Mouse (Mus musculus): ENCODE data around the gene Oasl2.

- TF ChIP-seq EP300 (IDR thresholded peaks at IDR 0.05; ENCODE audit: low read depth) = no peak
- TF ChIP-seq CTCF (IDR thresholded peaks at IDR 0.05; ENCODE audit: low read depth) = no peak
Measured at GRCm38 (mm10) chr5:114935838-114936237, 39.1 kb downstream of the Oasl2 start.
